Mouse (Mus musculus) stomach, embryonic 16.5 days (tissue): Measurements from ENCODE around the gene Stard8. TPM values are rescaled to one million over a fixed set of nuclear protein-coding genes. Genes with fewer than 3 reads are reported as not detected.

Experiments used
- ATAC-seq: fragments of 200-750 bp; cut with Nextera tagmentation; 2 replicates; pipeline ENCODE4 v1.8.0; 2017; ENCODE audit warnings: moderate number of reproducible peaks, moderate TSS enrichment; ENCODE audit not compliant: insufficient read depth, low FRiP score
- H3K27ac ChIP-seq: fragments of 300-500 bp; sonication (generic); 2 replicates; pipeline ENCODE4 v1.5.1; 2014; ENCODE audit warnings: low read length
- H3K27me3 ChIP-seq: fragments of 300-500 bp; sonication (generic); 2 replicates; pipeline ENCODE4 v1.6.1; 2014; ENCODE audit warnings: low read length, control low read depth, mixed read lengths; ENCODE audit not compliant: control insufficient read depth, insufficient read depth
- H3K36me3 ChIP-seq: fragments of 300-500 bp; sonication (generic); 2 replicates; pipeline ENCODE4 v1.6.1; 2014; ENCODE audit warnings: low read length; ENCODE audit not compliant: control insufficient read depth, insufficient read depth
- H3K4me1 ChIP-seq: fragments of 300-500 bp; sonication (generic); 2 replicates; pipeline ENCODE4 v1.6.1; 2014; ENCODE audit warnings: low read length, control low read depth, mixed read lengths; ENCODE audit not compliant: control insufficient read depth, insufficient read depth
- H3K4me2 ChIP-seq: fragments of 300-500 bp; sonication (generic); 2 replicates; pipeline ENCODE4 v1.6.1; 2014; ENCODE audit warnings: low read depth, low read length, mixed read lengths
- H3K4me3 ChIP-seq: fragments of 300-500 bp; sonication (generic); replicated peaks from 2 replicates; pipeline ENCODE4 v1.5.1; 2014; ENCODE audit warnings: mild to moderate bottlenecking, low read length
- H3K9ac ChIP-seq: fragments of 300-500 bp; sonication (generic); 2 replicates; pipeline ENCODE4 v1.6.1; 2014; ENCODE audit warnings: low read length
- H3K9me3 ChIP-seq: fragments of 300-500 bp; sonication (generic); replicated peaks from 2 replicates; pipeline ENCODE4 v1.6.1; 2016; ENCODE audit warnings: low read length, control low read depth; ENCODE audit not compliant: control insufficient read depth
- WGBS: fragments of 180-500 bp; shearing (Covaris S2); extraction: QIAGEN DNeasy Blood & Tissue Kit; methylation state at CpG from one replicate; pipeline ENCODE4 v1.1.7; 2014; 5-methylcytosine and 5-hydroxymethylcytosine counted together
- polyA plus RNA-seq: library from polyadenylated mRNA; unstranded; fragments of >200 nt; fragmentation: Nextera tagmentation; extraction: Ambion mirVana; gene quantifications from 2 replicates; pipeline ENCODE4 v1.2.1, GENCODE M21; 2015

The Stard8 gene
- polyA plus RNA-seq, 1 experiment from 2014 or later: 9.9 TPM

GRCm38 (mm10) chrX:99054512-99054911, 51.5 kb downstream of the Stard8 start:
- Histone ChIP-seq H3K36me3 (no peaks in the 10 kb centered on the region), H3K4me1 (no peaks in the 10 kb centered on the region), H3K27me3 (peaks cover 6% of the 10 kb centered on the region; the same call in 1 of the 2 replicates), H3K9ac (no peak overlapping the region), H3K9me3 (no peaks in the 10 kb centered on the region), H3K27ac (no peak overlapping the region), H3K4me2 (no peak overlapping the region), H3K4me3 (no peak overlapping the region)
- no peak for ATAC-seq
- 70% methylated on average over 7 of the region's 7 CpGs for WGBS

GRCm38 (mm10) chrX:99057772-99058440, 54.9 kb downstream of the Stard8 start:
- WGBS: 57% methylated on average over 6 of the region's 6 CpGs
- no peaks in the 10 kb centered on the region for H3K36me3 ChIP-seq
- H3K4me3 ChIP-seq: no peak overlapping the region
- no peak for ATAC-seq
- H3K27me3 ChIP-seq: peaks cover 10% of the 10 kb centered on the region; the same call in 1 of the 2 replicates
- no peak overlapping the region for H3K4me2 ChIP-seq
- no peak overlapping the region for H3K27ac ChIP-seq
- no peak overlapping the region for H3K9ac ChIP-seq
- no peaks in the 10 kb centered on the region for H3K9me3 ChIP-seq
- no peaks in the 10 kb centered on the region for H3K4me1 ChIP-seq

- Histone ChIP-seq H3K27ac (no peak overlapping the region), H3K4me3 (no peak overlapping the region), H3K27me3 (peaks cover 10% of the 10 kb centered on the region; the same call in 1 of the 2 replicates), H3K4me2 (no peak overlapping the region), H3K9me3 (no peaks in the 10 kb centered on the region), H3K9ac (no peak overlapping the region), H3K4me1 (no peaks in the 10 kb centered on the region), H3K36me3 (no peaks in the 10 kb centered on the region)
- ATAC-seq: no peak
- WGBS: 25% methylated on average over 4 of the region's 4 CpGs
Observed at GRCm38 (mm10) chrX:99059119-99059518, 56.1 kb downstream of the Stard8 start.

- Histone ChIP-seq H3K4me2 (no peak overlapping the region), H3K27ac (no peak overlapping the region), H3K27me3 (peaks cover 4% of the 10 kb centered on the region; the same call in 1 of the 2 replicates), H3K9me3 (no peaks in the 10 kb centered on the region), H3K4me1 (no peaks in the 10 kb centered on the region), H3K4me3 (no peak overlapping the region), H3K36me3 (no peaks in the 10 kb centered on the region), H3K9ac (no peak overlapping the region)
- WGBS: 90% methylated on average over 9 of the region's 9 CpGs
- no peak for ATAC-seq
Observed at GRCm38 (mm10) chrX:99065582-99065981, 62.5 kb downstream of the Stard8 start.

- Histone ChIP-seq H3K4me1 (no peaks in the 10 kb centered on the region), H3K9ac (no peak overlapping the region), H3K4me2 (no peak overlapping the region), H3K27ac (no peak overlapping the region), H3K4me3 (no peak overlapping the region), H3K36me3 (no peaks in the 10 kb centered on the region), H3K9me3 (no peaks in the 10 kb centered on the region), H3K27me3 (no peaks in the 10 kb centered on the region)
- 86% methylated on average over 9 of the region's 9 CpGs for WGBS
- no peak for ATAC-seq
Observed at GRCm38 (mm10) chrX:99066550-99066949, 63.5 kb downstream of the Stard8 start.

- Histone ChIP-seq H3K4me2 (no peak overlapping the region), H3K36me3 (no peaks in the 10 kb centered on the region), H3K9ac (no peak overlapping the region), H3K9me3 (no peaks in the 10 kb centered on the region), H3K27ac (no peak overlapping the region), H3K4me3 (no peak overlapping the region), H3K27me3 (no peaks in the 10 kb centered on the region), H3K4me1 (no peaks in the 10 kb centered on the region)
- no peak for ATAC-seq
- WGBS: 86% methylated on average over 7 of the region's 7 CpGs
Observed at GRCm38 (mm10) chrX:99067232-99067631, 64.2 kb downstream of the Stard8 start.

- Histone ChIP-seq H3K9ac (no peak overlapping the region), H3K9me3 (no peaks in the 10 kb centered on the region), H3K27ac (no peak overlapping the region), H3K36me3 (no peaks in the 10 kb centered on the region), H3K4me3 (no peak overlapping the region), H3K4me2 (no peak overlapping the region), H3K27me3 (peaks cover 1% of the 10 kb centered on the region; the same call in 1 of the 2 replicates), H3K4me1 (no peaks in the 10 kb centered on the region)
- ATAC-seq: no peak
- WGBS: 65% methylated on average over 9 of the region's 9 CpGs
Observed at GRCm38 (mm10) chrX:99067671-99068151, 64.7 kb downstream of the Stard8 start.

GRCm38 (mm10) chrX:99071188-99071587, 68.1 kb downstream of the Stard8 start:
- Histone ChIP-seq H3K27me3 (peaks cover 5% of the 10 kb centered on the region; the same call in 1 of the 2 replicates), H3K36me3 (no peaks in the 10 kb centered on the region), H3K4me2 (no peak overlapping the region), H3K9ac (no peak overlapping the region), H3K27ac (no peak overlapping the region), H3K4me3 (no peak overlapping the region), H3K4me1 (no peaks in the 10 kb centered on the region), H3K9me3 (no peaks in the 10 kb centered on the region)
- no peak for ATAC-seq
- 91% methylated on average over 7 of the region's 7 CpGs for WGBS

- H3K4me2 ChIP-seq: no peak overlapping the region
- H3K27ac ChIP-seq: no peak overlapping the region
- peaks cover 5% of the 10 kb centered on the region; the same call in 1 of the 2 replicates for H3K27me3 ChIP-seq
- ATAC-seq: no peak
- H3K4me3 ChIP-seq: no peak overlapping the region
- no peaks in the 10 kb centered on the region for H3K9me3 ChIP-seq
- 95% methylated on average over 13 of the region's 13 CpGs for WGBS
- H3K4me1 ChIP-seq: no peaks in the 10 kb centered on the region
- no peak overlapping the region for H3K9ac ChIP-seq
- no peaks in the 10 kb centered on the region for H3K36me3 ChIP-seq
Observed at GRCm38 (mm10) chrX:99072596-99072995, 69.5 kb downstream of the Stard8 start.
